Mouse (Mus musculus): ENCODE data around the gene Etv5.

Gene Etv5

GRCm38 (mm10) chr16:22438441-22439373, 812 bp downstream of the Etv5 start:
- Histone ChIP-seq H3K36me3 (ENCODE audit: control insufficient read depth, insufficient read depth, low read length, poor library complexity, severe bottlenecking) (no peaks in the 10 kb centered on the region), H3K27me3 (ENCODE audit: control insufficient read depth, insufficient read depth, low read length, poor library complexity, severe bottlenecking) (peaks cover 1% of the 10 kb centered on the region; the same call in 1 of the 2 replicates)
- DNase-seq (ENCODE audit: low read depth, low spot score), result peak; percentile 21

- DNase-seq (ENCODE audit: low read depth, low spot score), result peak; percentile 73
- peaks cover 1% of the 10 kb centered on the region; the same call in 1 of the 2 replicates for H3K27me3 ChIP-seq (ENCODE audit: control insufficient read depth, insufficient read depth, low read length, poor library complexity, severe bottlenecking)
- no peaks in the 10 kb centered on the region for H3K36me3 ChIP-seq (ENCODE audit: control insufficient read depth, insufficient read depth, low read length, poor library complexity, severe bottlenecking)
These were observed 3.4 kb downstream of the Etv5 start for GRCm38 (mm10) chr16:22436106-22436505.

GRCm38 (mm10) chr16:22434530-22434929, 5.0 kb downstream of the Etv5 start:
- Histone ChIP-seq H3K36me3 (ENCODE audit: control insufficient read depth, insufficient read depth, low read length, poor library complexity, severe bottlenecking) (no peaks in the 10 kb centered on the region), H3K27me3 (ENCODE audit: control insufficient read depth, insufficient read depth, low read length, poor library complexity, severe bottlenecking) (peaks cover 1% of the 10 kb centered on the region; the same call in 1 of the 2 replicates)
- DNase-seq (ENCODE audit: low read depth, low spot score), result no peak

DNA sequence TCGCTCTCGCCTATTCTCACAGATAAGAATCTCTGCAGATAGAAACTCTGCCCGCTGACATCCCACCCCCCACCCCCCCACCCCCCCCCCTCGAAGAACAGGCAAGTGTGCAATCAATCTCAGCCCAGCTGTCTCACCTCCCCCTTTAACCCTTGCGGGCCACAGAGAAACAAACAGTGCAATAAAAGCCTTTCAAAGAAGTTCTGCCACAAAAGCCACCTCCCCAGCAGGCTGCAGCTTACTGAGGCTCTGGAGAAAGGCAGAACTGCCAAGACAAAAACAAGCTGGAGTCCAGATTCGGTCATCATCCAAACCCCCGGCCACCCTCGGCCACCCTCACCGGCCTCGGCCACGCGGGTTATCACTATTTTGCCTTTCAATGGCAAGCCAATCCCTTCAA, 5.6 kb downstream of the Etv5 start:
- H3K27me3 ChIP-seq (ENCODE audit: control insufficient read depth, insufficient read depth, low read length, poor library complexity, severe bottlenecking), result peaks cover 1% of the 10 kb centered on the region; the same call in 1 of the 2 replicates
- DNase-seq (ENCODE audit: low read depth, low spot score), result no peak

DNA sequence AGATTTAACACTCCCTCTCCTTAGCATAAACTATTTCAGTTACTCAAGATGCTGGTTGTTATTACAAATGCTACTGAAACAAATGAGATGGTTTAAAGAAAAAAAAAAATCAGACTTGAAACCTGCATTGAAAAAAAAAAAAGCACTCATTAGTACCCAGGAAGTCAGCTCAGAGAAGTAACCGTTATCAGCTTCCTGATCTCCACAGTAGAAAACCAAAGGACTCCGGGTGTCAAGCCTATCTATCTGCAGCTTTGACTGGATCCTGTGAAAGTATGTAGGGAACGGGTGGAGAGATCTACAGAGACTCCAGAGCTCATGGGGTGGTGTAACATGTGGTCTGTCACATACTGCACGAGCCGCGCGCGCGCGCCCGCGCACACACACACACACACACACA, 7.7 kb downstream of the Etv5 start:
- H3K36me3 ChIP-seq (ENCODE audit: control insufficient read depth, insufficient read depth, low read length, poor library complexity, severe bottlenecking), result no peaks in the 10 kb centered on the region
- H3K27me3 ChIP-seq (ENCODE audit: control insufficient read depth, insufficient read depth, low read length, poor library complexity, severe bottlenecking), result peaks cover 1% of the 10 kb centered on the region; the same call in 1 of the 2 replicates
- DNase-seq (ENCODE audit: low read depth, low spot score), result peak; percentile 17

More for the DNA sequence above, 5.6 kb downstream of the Etv5 start:
- no peaks in the 10 kb centered on the region for H3K36me3 ChIP-seq (ENCODE audit: control insufficient read depth, insufficient read depth, low read length, poor library complexity, severe bottlenecking)

DNA sequence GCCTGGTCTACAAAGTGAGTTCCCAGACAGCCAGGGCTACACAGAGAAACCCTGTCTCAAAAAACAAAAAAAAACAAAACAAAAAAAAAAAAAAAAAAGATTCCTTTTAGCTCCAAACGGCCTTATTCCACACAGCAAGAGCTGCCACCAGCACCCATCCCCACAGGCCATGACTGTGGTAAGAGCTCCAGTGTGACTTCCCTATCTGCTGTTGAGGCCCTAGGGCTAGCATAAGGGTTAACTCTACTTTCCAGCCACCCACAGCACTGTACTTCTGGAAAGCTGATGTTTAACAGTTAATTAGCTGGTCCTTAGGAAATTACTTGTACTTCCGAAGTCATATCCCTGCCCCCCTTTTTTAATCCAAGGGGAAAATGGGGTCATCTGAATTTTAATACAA, 8.2 kb downstream of the Etv5 start:
- Histone ChIP-seq H3K36me3 (ENCODE audit: control insufficient read depth, insufficient read depth, low read length, poor library complexity, severe bottlenecking) (no peaks in the 10 kb centered on the region), H3K27me3 (ENCODE audit: control insufficient read depth, insufficient read depth, low read length, poor library complexity, severe bottlenecking) (peaks cover 1% of the 10 kb centered on the region; the same call in 1 of the 2 replicates)
- DNase-seq (ENCODE audit: low read depth, low spot score), result no peak

GRCm38 (mm10) chr16:22430211-22430951, 9.1 kb downstream of the Etv5 start:
- H3K27me3 ChIP-seq (ENCODE audit: control insufficient read depth, insufficient read depth, low read length, poor library complexity, severe bottlenecking), result peaks cover 1% of the 10 kb centered on the region; the same call in 1 of the 2 replicates
- DNase-seq (ENCODE audit: low read depth, low spot score), result no peak
- no peaks in the 10 kb centered on the region for H3K36me3 ChIP-seq (ENCODE audit: control insufficient read depth, insufficient read depth, low read length, poor library complexity, severe bottlenecking)

GRCm38 (mm10) chr16:22429377-22429776, 10.1 kb downstream of the Etv5 start:
- DNase-seq (ENCODE audit: low read depth, low spot score), result no peak
- H3K27me3 ChIP-seq (ENCODE audit: control insufficient read depth, insufficient read depth, low read length, poor library complexity, severe bottlenecking), result no peaks in the 10 kb centered on the region; the same call in 1 of the 2 replicates
- H3K36me3 ChIP-seq (ENCODE audit: control insufficient read depth, insufficient read depth, low read length, poor library complexity, severe bottlenecking), result no peaks in the 10 kb centered on the region

GRCm38 (mm10) chr16:22428853-22429341, 10.6 kb downstream of the Etv5 start:
- peak; percentile 17 for DNase-seq (ENCODE audit: low read depth, low spot score)

GRCm38 (mm10) chr16:22426866-22427265, 12.7 kb downstream of the Etv5 start:
- Histone ChIP-seq H3K36me3 (ENCODE audit: control insufficient read depth, insufficient read depth, low read length, poor library complexity, severe bottlenecking) (no peaks in the 10 kb centered on the region), H3K27me3 (ENCODE audit: control insufficient read depth, insufficient read depth, low read length, poor library complexity, severe bottlenecking) (no peaks in the 10 kb centered on the region)
- DNase-seq (ENCODE audit: low read depth, low spot score), result no peak

More at GRCm38 (mm10) chr16:22428853-22429341, 10.6 kb downstream of the Etv5 start:
- H3K36me3 ChIP-seq (ENCODE audit: control insufficient read depth, insufficient read depth, low read length, poor library complexity, severe bottlenecking), result no peaks in the 10 kb centered on the region
- H3K27me3 ChIP-seq (ENCODE audit: control insufficient read depth, insufficient read depth, low read length, poor library complexity, severe bottlenecking), result no peaks in the 10 kb centered on the region; the same call in 1 of the 2 replicates

DNA sequence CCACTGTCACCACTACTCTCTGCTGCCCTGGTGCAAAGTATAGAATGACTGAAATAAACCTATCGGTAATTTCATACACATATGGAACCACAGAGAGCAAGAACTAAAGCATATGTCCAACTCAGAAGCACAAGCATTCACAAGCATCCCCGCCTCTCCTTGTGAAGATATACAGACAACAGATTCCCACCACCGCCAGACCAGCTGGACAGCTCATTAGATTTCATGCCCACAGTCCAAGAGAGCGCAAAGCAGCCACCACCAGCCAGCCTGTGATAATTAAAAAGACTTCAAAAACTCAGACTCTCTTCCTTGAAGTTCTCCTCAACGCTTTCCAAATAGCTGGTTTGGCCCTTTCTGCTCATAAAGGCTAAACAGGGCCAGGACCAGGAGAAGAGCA, 17.3 kb downstream of the Etv5 start:
- no peaks in the 10 kb centered on the region for H3K27me3 ChIP-seq (ENCODE audit: control insufficient read depth, insufficient read depth, low read length, poor library complexity, severe bottlenecking)
- no peak for DNase-seq (ENCODE audit: low read depth, low spot score)
- H3K36me3 ChIP-seq (ENCODE audit: control insufficient read depth, insufficient read depth, low read length, poor library complexity, severe bottlenecking), result no peaks in the 10 kb centered on the region

DNA sequence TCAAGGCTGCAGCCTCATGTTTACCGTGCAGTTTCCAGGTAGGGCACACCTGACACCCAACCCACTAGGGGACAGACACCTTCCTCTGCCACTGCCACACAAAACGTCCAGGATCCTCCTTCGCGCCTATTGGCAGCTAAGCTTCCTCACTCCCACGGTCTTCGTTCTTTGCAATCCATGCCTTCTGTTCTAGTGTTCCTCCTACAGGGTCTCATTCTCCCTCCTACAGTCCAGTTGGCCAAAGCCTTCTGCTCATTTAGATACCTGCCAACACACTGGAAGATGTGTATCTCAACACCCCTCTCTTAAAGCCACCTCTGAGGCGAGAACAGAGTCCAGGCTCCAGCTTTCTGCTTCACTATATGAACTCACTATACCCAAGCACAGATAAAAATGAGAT, 21.6 kb downstream of the Etv5 start:
- Histone ChIP-seq H3K36me3 (ENCODE audit: control insufficient read depth, insufficient read depth, low read length, poor library complexity, severe bottlenecking) (no peaks in the 10 kb centered on the region), H3K27me3 (ENCODE audit: control insufficient read depth, insufficient read depth, low read length, poor library complexity, severe bottlenecking) (no peaks in the 10 kb centered on the region)
- DNase-seq (ENCODE audit: low read depth, low spot score), result no peak

GRCm38 (mm10) chr16:22417044-22417443, 22.5 kb downstream of the Etv5 start:
- DNase-seq (ENCODE audit: low read depth, low spot score), result no peak
- Histone ChIP-seq H3K36me3 (ENCODE audit: control insufficient read depth, insufficient read depth, low read length, poor library complexity, severe bottlenecking) (no peaks in the 10 kb centered on the region), H3K27me3 (ENCODE audit: control insufficient read depth, insufficient read depth, low read length, poor library complexity, severe bottlenecking) (no peaks in the 10 kb centered on the region)

DNA sequence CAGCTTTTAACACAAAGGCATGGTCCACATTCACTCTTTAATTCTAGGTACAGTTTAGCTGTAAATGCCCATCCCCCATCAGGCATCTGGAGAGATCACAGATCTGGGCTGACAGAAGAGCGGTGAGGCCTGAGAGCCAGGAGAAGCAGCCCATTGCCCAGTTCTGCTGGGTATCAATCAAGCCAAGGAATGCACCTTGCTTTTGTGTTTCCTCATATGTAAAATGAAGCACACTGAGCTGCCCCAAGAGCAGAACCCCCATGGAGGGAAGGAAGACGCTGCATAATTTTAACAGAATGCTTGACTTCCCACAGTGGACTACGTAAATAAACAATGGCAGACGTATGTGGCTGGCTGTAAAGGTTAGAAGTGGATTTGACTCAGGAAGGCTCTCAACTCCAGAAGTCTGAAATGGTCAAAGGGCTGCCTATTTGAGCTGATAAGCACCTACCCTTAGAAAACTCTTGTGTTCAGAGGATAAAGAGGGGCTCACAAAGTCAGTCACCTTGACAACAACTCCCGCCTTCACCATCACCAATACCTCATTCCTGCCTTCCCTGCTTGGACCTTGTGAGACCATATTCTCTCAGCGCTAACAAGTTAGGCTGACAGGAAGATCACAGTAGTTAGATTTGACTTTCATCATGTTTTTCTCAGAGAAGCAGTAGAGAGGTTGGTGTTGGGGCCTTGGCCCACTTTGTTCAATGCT, 23.2 kb downstream of the Etv5 start:
- H3K36me3 ChIP-seq (ENCODE audit: control insufficient read depth, insufficient read depth, low read length, poor library complexity, severe bottlenecking), result no peaks in the 10 kb centered on the region

More for the DNA sequence above, 23.2 kb downstream of the Etv5 start:
- DNase-seq (ENCODE audit: low read depth, low spot score), result no peak
- H3K27me3 ChIP-seq (ENCODE audit: control insufficient read depth, insufficient read depth, low read length, poor library complexity, severe bottlenecking), result no peaks in the 10 kb centered on the region
